Mouse (Mus musculus) liver, adult 2 months (tissue): Measurements from ENCODE around the gene Rundc3a.
"Not testable (repeated sequence)": the region's sequence is repeated elsewhere in the genome, so short reads cannot be mapped to it uniquely, and the experiment has no call there.

Source experiments
- CTCF ChIP-seq: fragments of 200-500 bp; IDR thresholded peaks from 2 replicates; pipeline ENCODE4 v1.5.1; 2011; ENCODE audit warnings: low read depth, low read length, control low read depth
- POLR2A ChIP-seq: fragments of 200-500 bp; IDR thresholded peaks from 2 replicates; pipeline ENCODE4 v1.6.1; 2011; ENCODE audit warnings: low read length, control low read depth; ENCODE audit not compliant: insufficient read depth; ENCODE audit errors: extremely low read depth

DNA sequence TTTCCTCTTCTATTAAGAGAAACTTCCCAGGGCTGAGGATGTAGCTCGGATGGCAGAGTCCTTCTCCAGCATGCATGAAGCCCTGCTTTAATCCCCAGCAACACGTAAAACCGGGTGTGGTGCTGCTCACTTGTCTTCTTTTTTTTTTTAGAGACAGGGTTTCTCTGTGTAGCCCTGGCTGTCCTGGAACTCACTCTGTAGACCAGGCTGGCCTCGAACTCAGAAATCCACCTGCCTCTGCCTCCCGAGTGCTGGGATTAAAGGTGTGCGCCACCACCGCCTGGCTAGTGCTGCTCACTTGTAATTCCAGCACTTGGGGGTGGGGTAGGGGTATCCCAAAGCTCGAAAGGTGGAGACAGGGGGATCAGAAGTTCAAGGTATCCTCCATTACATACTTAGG, 27.1 kb upstream of the Rundc3a start, which contains the start of gene Slc4a1:
- not testable (repeated sequence) for TF ChIP-seq CTCF, POLR2A
